Mouse (Mus musculus) lung, postnatal 0 days (tissue): ENCODE results near the gene Tcf12.

Experiments used
- CTCF ChIP-seq: IDR thresholded peaks from 2 replicates; pipeline ENCODE4 v1.5.1; 2016; ENCODE audit warnings: antibody characterized with exemption, mild to moderate bottlenecking
- EP300 ChIP-seq: IDR thresholded peaks from 2 replicates; pipeline ENCODE4 v1.6.1; 2016; ENCODE audit warnings: antibody characterized with exemption, mild to moderate bottlenecking, control low read depth

DNA sequence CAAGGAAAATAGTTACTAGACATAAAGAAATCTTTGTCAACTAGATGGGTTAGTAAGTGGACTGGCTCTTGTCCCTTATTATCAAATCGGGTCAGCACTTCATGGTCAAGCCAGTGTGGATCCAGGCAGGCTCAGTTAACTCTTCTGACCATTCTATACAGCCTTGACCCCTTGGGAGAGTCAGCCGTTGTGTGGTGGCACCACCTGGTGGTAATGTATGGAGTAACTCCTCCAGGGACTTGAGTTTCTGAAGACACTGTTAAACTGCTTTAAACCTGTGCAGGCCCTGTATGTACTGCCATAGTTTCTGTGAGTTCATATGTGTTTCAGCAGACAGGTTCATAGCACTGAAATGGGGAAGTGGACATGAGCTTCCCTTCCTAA, 305.3 kb downstream of the Tcf12 start:
- peak; percentile 96 for TF ChIP-seq CTCF
- no peak for TF ChIP-seq EP300
